Mouse (Mus musculus): ENCODE results near the gene Pcyt1b. TPM values are rescaled to one million over a fixed set of nuclear protein-coding genes. Genes with fewer than 3 reads are reported as not detected.

The Pcyt1b gene
- polyA plus RNA-seq (2015; fragmentation: Nextera tagmentation; extraction: Ambion mirVana): 0.50 and 0.72 TPM in 2 replicates

- Histone ChIP-seq H3K4me1 (ENCODE audit: control insufficient read depth, insufficient read depth, low read length) (no peaks in the 10 kb centered on the region), H3K4me3 (ENCODE audit: low read length) (no peak within 1 kb of the TSS), H3K9ac (ENCODE audit: low read length) (no peak within 1 kb of the TSS), H3K9me3 (replicated peaks; ENCODE audit: control insufficient read depth, low read length) (no peaks in the 10 kb centered on the region), H3K36me3 (ENCODE audit: control insufficient read depth, insufficient read depth) (no peaks in the 10 kb centered on the region), H3K4me2 (ENCODE audit: low read depth, low read length) (no peak within 1 kb of the TSS), H3K27me3 (ENCODE audit: control insufficient read depth, insufficient read depth, low read length) (no peaks in the 10 kb centered on the region), H3K27ac (ENCODE audit: low read length) (no peak within 1 kb of the TSS)
- 22% methylated on average over 3 of the region's 3 CpGs for WGBS
- ATAC-seq (replicated peaks; ENCODE audit: extremely low read depth, insufficient read depth, low FRiP score): no peak
Measured at GRCm38 (mm10) chrX:93654218-93655002, at the start of gene Pcyt1b. Gene Pcyt1b, plus strand, starts transcription at chrX:93654863.

GRCm38 (mm10) chrX:93630256-93630655, 24.4 kb upstream of the Pcyt1b start:
- Histone ChIP-seq H3K4me2 (ENCODE audit: low read depth, low read length) (no peak overlapping the region; the same call in 1 of the 2 replicates), H3K36me3 (ENCODE audit: control insufficient read depth, insufficient read depth) (no peaks in the 10 kb centered on the region), H3K4me1 (ENCODE audit: control insufficient read depth, insufficient read depth, low read length) (peaks cover 3% of the 10 kb centered on the region), H3K4me3 (ENCODE audit: low read length) (peak overlapping the region; percentile 66; the same call in 1 of the 2 replicates), H3K9ac (ENCODE audit: low read length) (no peak overlapping the region), H3K27me3 (ENCODE audit: control insufficient read depth, insufficient read depth, low read length) (no peaks in the 10 kb centered on the region), H3K9me3 (replicated peaks; ENCODE audit: control insufficient read depth, low read length) (no peaks in the 10 kb centered on the region), H3K27ac (ENCODE audit: low read length) (no peak overlapping the region)
- no peak for ATAC-seq (replicated peaks; ENCODE audit: extremely low read depth, insufficient read depth, low FRiP score)
- 54% methylated on average over 1 of the region's 1 CpGs for WGBS

GRCm38 (mm10) chrX:93631657-93632449, 22.8 kb upstream of the Pcyt1b start, which contains the start of gene Pola1:
Gene Pola1, minus strand, starts transcription at chrX:93632155.
- no peaks in the 10 kb centered on the region for H3K27me3 ChIP-seq (ENCODE audit: control insufficient read depth, insufficient read depth, low read length)
- H3K36me3 ChIP-seq (ENCODE audit: control insufficient read depth, insufficient read depth): no peaks in the 10 kb centered on the region
- peak within 1 kb of the TSS; percentile 66 for H3K4me3 ChIP-seq (ENCODE audit: low read length)
- peaks cover 3% of the 10 kb centered on the region for H3K4me1 ChIP-seq (ENCODE audit: control insufficient read depth, insufficient read depth, low read length)
- H3K9ac ChIP-seq (ENCODE audit: low read length): peak within 1 kb of the TSS; percentile 71
- no peaks in the 10 kb centered on the region for H3K9me3 ChIP-seq (replicated peaks; ENCODE audit: control insufficient read depth, low read length)
- H3K4me2 ChIP-seq (ENCODE audit: low read depth, low read length): peak within 1 kb of the TSS; percentile 70
- ATAC-seq (replicated peaks; ENCODE audit: extremely low read depth, insufficient read depth, low FRiP score): peak; percentile 97
- 9% methylated on average over 51 of the region's 53 CpGs for WGBS
- peak within 1 kb of the TSS; percentile 51 for H3K27ac ChIP-seq (ENCODE audit: low read length)

- Histone ChIP-seq H3K27me3 (ENCODE audit: control insufficient read depth, insufficient read depth, low read length) (no peaks in the 10 kb centered on the region), H3K4me2 (ENCODE audit: low read depth, low read length) (no peak overlapping the region), H3K9me3 (replicated peaks; ENCODE audit: control insufficient read depth, low read length) (no peaks in the 10 kb centered on the region), H3K4me1 (ENCODE audit: control insufficient read depth, insufficient read depth, low read length) (peaks cover 3% of the 10 kb centered on the region), H3K4me3 (ENCODE audit: low read length) (no peak overlapping the region), H3K9ac (ENCODE audit: low read length) (no peak overlapping the region), H3K27ac (ENCODE audit: low read length) (no peak overlapping the region), H3K36me3 (ENCODE audit: control insufficient read depth, insufficient read depth) (no peaks in the 10 kb centered on the region)
- 63% methylated on average over 2 of the region's 2 CpGs for WGBS
- ATAC-seq (replicated peaks; ENCODE audit: extremely low read depth, insufficient read depth, low FRiP score): no peak
Measured at GRCm38 (mm10) chrX:93634861-93635375, 19.7 kb upstream of the Pcyt1b start.

- ATAC-seq (replicated peaks; ENCODE audit: extremely low read depth, insufficient read depth, low FRiP score): no peak
- 75% methylated on average over 3 of the region's 3 CpGs for WGBS
Measured at GRCm38 (mm10) chrX:93643600-93643999, 11.1 kb upstream of the Pcyt1b start.

GRCm38 (mm10) chrX:93644022-93644421, 10.6 kb upstream of the Pcyt1b start:
- H3K4me3 ChIP-seq (ENCODE audit: low read length): no peak overlapping the region
- H3K27ac ChIP-seq (ENCODE audit: low read length): no peak overlapping the region
- H3K36me3 ChIP-seq (ENCODE audit: control insufficient read depth, insufficient read depth): no peaks in the 10 kb centered on the region
- no peak overlapping the region for H3K4me2 ChIP-seq (ENCODE audit: low read depth, low read length)
- no peaks in the 10 kb centered on the region for H3K27me3 ChIP-seq (ENCODE audit: control insufficient read depth, insufficient read depth, low read length)
- no peak for ATAC-seq (replicated peaks; ENCODE audit: extremely low read depth, insufficient read depth, low FRiP score)
- H3K9ac ChIP-seq (ENCODE audit: low read length): no peak overlapping the region
- no peaks in the 10 kb centered on the region for H3K9me3 ChIP-seq (replicated peaks; ENCODE audit: control insufficient read depth, low read length)
- no peaks in the 10 kb centered on the region for H3K4me1 ChIP-seq (ENCODE audit: control insufficient read depth, insufficient read depth, low read length)

More at GRCm38 (mm10) chrX:93643600-93643999, 11.1 kb upstream of the Pcyt1b start:
- Histone ChIP-seq H3K9me3 (replicated peaks; ENCODE audit: control insufficient read depth, low read length) (no peaks in the 10 kb centered on the region), H3K36me3 (ENCODE audit: control insufficient read depth, insufficient read depth) (no peaks in the 10 kb centered on the region), H3K4me2 (ENCODE audit: low read depth, low read length) (no peak overlapping the region), H3K4me1 (ENCODE audit: control insufficient read depth, insufficient read depth, low read length) (no peaks in the 10 kb centered on the region), H3K27me3 (ENCODE audit: control insufficient read depth, insufficient read depth, low read length) (no peaks in the 10 kb centered on the region), H3K27ac (ENCODE audit: low read length) (no peak overlapping the region), H3K4me3 (ENCODE audit: low read length) (no peak overlapping the region), H3K9ac (ENCODE audit: low read length) (no peak overlapping the region)

- no peak overlapping the region for H3K4me2 ChIP-seq (ENCODE audit: low read depth, low read length)
- no peaks in the 10 kb centered on the region for H3K4me1 ChIP-seq (ENCODE audit: control insufficient read depth, insufficient read depth, low read length)
- H3K9me3 ChIP-seq (replicated peaks; ENCODE audit: control insufficient read depth, low read length): no peaks in the 10 kb centered on the region
- H3K27me3 ChIP-seq (ENCODE audit: control insufficient read depth, insufficient read depth, low read length): no peaks in the 10 kb centered on the region
- H3K36me3 ChIP-seq (ENCODE audit: control insufficient read depth, insufficient read depth): no peaks in the 10 kb centered on the region
- 87% methylated on average over 2 of the region's 2 CpGs for WGBS
- no peak overlapping the region for H3K27ac ChIP-seq (ENCODE audit: low read length)
- H3K4me3 ChIP-seq (ENCODE audit: low read length): no peak overlapping the region
- no peak for ATAC-seq (replicated peaks; ENCODE audit: extremely low read depth, insufficient read depth, low FRiP score)
- H3K9ac ChIP-seq (ENCODE audit: low read length): no peak overlapping the region
Measured at GRCm38 (mm10) chrX:93650738-93651137, 3.9 kb upstream of the Pcyt1b start.

GRCm38 (mm10) chrX:93655153-93655552, 490 bp downstream of the Pcyt1b start:
- Histone ChIP-seq H3K9ac (ENCODE audit: low read length) (no peak overlapping the region), H3K4me2 (ENCODE audit: low read depth, low read length) (no peak overlapping the region), H3K4me3 (ENCODE audit: low read length) (no peak overlapping the region), H3K27me3 (ENCODE audit: control insufficient read depth, insufficient read depth, low read length) (no peaks in the 10 kb centered on the region), H3K4me1 (ENCODE audit: control insufficient read depth, insufficient read depth, low read length) (no peaks in the 10 kb centered on the region), H3K36me3 (ENCODE audit: control insufficient read depth, insufficient read depth) (no peaks in the 10 kb centered on the region), H3K9me3 (replicated peaks; ENCODE audit: control insufficient read depth, low read length) (no peaks in the 10 kb centered on the region), H3K27ac (ENCODE audit: low read length) (no peak overlapping the region)
- 71% methylated on average over 5 of the region's 5 CpGs for WGBS
- no peak for ATAC-seq (replicated peaks; ENCODE audit: extremely low read depth, insufficient read depth, low FRiP score)

All from heart, embryonic 16.5 days (tissue).